Mouse (Mus musculus) olfactory bulb, adult 2 months (tissue): ENCODE measurements around the gene 6430548M08Rik.

ENCODE experiments used
- CTCF ChIP-seq: fragments of 200-500 bp; IDR thresholded peaks from 2 replicates; pipeline ENCODE4 v1.5.1; 2012; ENCODE audit warnings: low read depth, mild to moderate bottlenecking, low read length, moderate library complexity; ENCODE audit not compliant: insufficient read depth
- POLR2A ChIP-seq: fragments of 200-500 bp; IDR thresholded peaks from 2 replicates; pipeline ENCODE4 v1.6.1; 2012; ENCODE audit warnings: mild to moderate bottlenecking, low read depth, low read length, moderate library complexity; ENCODE audit not compliant: insufficient read depth

DNA sequence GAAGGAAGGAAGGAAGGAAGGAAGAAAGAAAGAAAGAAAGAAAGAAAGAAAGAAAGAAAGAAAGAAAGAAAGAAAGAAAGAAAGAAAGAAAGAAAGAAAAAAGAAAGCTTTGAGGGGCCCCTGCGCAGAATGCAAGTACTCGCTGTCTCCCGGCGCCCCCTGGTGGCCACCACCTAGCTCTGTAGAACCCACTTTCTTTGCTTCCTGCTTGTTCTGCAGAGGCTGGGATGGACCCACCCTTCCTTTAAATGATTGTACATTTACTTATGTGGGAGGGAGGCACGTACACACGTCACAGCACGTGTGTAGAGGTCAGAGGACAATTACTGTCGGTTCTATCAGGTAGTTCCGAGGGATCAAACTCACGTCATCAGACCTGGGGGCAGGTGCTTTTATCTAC is 35.9 kb upstream of the 6430548M08Rik start:
- TF ChIP-seq CTCF (peak; percentile 69), POLR2A (no peak)
